Mouse (Mus musculus): ENCODE results near the gene Nup93.

Nup93 gene

DNA sequence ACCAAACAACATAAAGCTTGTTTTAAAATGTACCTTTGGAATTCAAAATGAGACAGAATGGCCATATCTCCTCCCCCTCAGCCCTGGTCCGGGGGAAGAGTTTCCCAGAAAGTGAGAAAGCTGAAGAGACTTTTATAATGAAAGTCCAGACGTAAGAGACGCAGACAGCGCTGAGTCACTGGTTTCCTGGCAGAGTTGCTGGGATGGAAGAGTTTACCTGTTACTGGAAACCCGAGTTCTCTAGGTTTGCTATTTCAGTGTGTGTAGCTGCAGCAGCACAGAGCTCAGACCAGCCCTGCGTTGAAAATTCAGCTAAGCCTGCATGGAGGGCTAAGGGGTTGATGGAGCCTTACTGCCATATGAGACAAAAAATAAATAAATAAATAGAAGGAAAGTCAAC lies 108.7 kb downstream of the Nup93 start:
- DNase-seq: no peak

GRCm38 (mm10) chr8:94324071-94324470 lies 109.7 kb downstream of the Nup93 start:
- DNase-seq: peak; percentile 41

GRCm38 (mm10) chr8:94326016-94326415 lies 111.7 kb downstream of the Nup93 start:
- DNase-seq: no peak

DNA sequence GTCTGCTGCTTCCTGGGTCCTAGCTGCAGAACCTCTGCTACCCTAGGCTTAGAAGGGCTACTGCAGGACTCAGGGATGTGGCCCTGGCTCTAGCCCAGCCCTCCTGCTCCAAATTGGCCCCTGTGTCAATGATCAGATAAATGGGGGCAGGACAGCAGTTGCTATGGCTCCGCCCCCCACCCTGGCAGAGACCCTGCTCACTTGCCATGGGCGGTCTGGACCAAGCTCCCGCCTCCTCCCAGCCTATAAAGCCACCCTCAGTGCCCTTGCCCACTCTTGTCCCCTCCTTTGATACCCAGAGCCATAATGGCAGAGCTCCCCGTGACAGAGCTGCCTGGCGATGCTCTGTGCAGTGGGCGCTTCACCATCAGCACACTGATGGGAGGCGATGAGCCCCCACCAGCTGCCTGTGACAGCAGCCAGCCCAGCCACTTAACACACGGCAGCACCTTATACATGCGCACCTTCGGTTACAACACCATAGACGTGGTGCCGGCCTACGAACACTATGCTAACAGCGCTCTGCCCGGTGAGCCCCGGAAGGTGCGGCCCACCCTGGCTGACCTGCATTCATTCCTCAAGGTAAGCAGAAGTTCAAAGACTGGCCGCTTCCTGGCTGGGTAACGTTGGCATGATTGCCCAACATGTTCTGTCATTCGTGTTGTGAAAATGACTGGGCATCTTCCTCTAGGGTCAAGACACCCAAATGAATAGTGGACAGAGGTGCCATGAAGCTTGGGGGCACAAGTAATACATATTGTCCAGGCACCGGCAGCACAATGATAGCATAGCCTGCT lies 114.8 kb downstream of the Nup93 start, which contains the start of gene Slc12a3:
Slc12a3 (plus strand) TSS at position 270 of the 797 bp plus-strand sequence.
- no peak for DNase-seq

DNA sequence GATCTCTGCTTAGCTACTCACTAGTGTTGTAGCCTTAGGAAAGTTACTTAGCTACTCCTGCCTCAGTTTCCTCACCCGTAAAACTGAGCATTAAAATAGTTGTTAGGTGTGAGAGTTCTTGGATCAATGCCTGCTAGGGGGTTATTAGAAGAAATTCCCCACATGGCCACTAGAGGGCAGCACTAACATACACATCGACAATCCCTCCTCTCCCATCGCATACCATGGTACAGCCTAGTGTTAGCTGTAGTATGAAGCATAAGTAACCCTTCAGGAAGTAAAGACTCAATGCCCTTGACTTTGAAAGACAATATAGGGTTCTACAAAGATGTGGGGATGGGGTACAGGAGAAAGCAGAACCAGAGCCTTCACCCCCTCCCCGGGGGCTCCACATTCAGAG lies 116.4 kb downstream of the Nup93 start:
- peak; percentile 66 for DNase-seq

DNA sequence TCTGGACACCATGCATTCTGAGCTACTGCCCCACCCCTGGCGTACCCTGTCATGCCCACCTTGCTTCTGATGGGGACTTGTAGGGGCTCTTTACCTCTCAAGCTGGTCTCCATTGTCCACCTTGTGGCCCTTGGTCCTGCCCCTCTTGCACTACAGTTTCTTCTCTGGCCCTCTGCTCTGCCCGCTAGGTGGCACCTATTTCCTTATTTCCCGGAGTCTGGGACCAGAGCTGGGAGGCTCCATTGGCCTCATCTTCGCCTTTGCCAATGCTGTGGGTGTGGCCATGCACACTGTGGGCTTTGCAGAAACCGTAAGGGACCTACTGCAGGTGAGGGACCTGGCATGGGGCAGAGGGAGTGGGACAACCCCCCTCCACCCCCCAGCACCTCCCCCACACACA lies 119.0 kb downstream of the Nup93 start:
- peak; percentile 32 for DNase-seq

GRCm38 (mm10) chr8:94337559-94337958 lies 123.2 kb downstream of the Nup93 start:
- no peak for DNase-seq

DNA sequence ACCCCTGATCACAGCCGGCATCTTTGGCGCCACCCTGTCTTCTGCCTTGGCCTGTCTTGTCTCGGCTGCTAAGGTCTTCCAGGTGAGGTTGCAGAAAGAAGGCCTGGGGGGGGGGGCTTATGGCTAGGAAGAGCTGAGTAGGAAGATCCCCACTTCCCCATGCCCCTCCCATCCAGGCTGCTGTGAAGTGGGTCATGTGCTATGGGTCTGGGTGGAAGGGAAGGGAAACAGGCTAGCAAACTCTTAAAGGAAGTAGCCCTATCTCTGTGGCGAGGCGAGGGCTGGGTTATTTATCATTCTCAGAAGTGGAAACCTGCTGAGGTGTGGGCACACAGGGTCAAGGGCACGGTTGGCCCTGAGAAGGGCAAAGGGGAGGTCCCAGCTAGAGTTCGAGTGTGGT lies 126.4 kb downstream of the Nup93 start:
- DNase-seq: no peak

GRCm38 (mm10) chr8:94342691-94343090 lies 128.3 kb downstream of the Nup93 start:
- DNase-seq: no peak

DNA sequence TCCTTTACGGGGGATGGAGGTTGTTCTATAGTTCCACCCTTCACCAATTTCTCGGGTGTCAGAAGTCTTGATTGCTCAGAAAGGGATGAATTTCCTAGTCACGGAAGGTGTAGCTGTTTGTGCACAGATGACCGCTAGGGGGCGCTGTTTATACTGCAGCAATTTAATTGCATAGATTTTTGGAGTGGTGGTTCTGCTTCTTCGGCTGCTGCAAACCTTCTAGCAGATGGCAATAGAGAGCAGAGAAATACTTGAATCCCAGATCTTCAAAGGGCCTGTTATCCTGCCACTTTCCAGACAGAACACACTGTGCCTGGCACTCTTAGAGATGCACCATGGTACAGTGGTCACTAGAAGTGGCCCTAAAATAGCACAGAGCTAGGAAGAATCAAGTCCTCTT lies 128.9 kb downstream of the Nup93 start:
- DNase-seq: peak; percentile 77

DNA sequence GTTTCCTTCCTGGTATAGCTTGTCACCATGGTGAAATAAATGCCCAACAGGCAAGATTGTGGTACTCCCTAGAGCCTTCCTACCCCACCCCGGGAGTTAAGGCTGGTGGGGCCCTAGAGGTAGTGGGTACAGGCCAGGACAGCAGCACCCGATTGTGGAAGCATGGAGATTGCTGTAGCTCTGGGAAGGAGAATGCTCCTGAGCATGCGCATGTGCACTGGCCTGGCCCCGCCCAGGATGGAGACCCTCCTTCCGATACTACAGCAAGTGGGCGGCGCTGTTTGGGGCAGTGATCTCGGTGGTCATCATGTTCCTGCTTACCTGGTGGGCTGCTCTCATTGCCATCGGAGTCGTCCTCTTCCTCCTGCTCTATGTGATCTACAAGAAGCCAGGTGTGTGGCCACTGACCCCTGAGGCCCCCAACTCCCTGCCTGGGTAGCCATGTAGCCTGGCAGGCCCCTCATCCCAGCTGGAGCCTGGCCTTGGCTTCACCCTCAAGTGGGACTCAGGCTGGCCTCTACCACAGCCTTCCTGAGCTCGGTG lies 129.5 kb downstream of the Nup93 start:
- no peak for DNase-seq

DNA sequence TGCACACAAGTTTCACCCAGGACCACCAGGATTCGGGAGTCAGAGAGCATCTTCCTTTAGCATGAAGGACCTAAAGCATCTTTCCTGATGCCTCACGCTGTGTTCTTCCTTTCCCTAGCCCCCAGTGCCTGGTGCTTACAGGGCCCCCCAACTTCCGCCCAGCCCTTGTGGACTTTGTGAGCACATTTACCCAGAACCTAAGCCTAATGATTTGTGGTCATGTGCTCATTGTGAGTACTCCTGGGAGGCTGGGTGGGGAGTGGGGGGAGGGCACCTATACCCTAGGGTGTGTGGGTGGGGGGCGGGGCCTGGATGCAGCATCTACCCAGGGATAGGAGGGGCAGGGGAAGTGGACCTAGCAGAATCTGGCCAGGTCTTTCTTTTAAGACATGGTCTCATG lies 131.3 kb downstream of the Nup93 start:
- DNase-seq: no peak

DNA sequence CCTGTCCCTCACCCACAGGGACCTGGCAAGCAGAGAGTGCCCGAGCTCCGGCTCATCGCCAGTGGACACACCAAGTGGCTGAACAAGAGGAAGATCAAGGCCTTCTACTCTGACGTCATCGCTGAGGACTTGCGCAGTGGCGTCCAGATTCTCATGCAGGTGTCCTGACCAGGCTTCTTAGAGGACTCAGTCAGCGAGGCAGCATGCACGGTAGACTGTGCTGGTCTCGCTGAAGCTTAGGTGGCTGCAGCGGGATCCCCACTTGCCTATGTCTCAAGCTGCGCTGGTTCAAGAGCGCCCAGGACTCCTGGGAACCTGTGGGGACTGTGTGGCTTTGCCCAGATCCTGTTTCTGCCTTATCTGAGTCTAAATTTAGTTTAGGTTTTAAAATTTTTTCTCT lies 131.9 kb downstream of the Nup93 start:
- DNase-seq: no peak

GRCm38 (mm10) chr8:94348425-94348824 lies 134.1 kb downstream of the Nup93 start:
- DNase-seq: no peak

DNA sequence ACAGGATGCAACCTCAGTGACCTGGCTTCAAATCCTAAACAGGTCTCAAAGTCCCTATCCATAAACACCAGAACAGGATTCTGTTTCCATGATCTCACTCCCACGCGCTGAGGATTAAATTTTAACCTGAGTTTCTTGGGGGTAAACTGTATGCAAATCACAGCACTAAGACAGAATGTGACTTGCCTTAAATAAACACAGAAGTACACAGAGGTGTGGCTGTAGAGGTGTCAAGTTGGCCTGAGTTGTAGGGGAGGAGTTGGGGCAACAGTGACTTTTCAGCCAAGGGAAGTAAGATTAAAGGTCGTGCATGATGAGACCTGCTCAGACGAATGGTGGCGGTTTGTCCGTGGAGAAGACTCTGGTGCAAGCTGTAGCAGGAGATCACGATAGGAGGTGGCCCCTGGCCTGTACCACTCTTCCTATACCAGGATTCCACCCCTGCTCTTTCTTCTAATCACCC lies 139.7 kb downstream of the Nup93 start:
- DNase-seq: no peak

GRCm38 (mm10) chr8:94354571-94354970 lies 140.2 kb downstream of the Nup93 start:
- no peak for DNase-seq

- no peak for DNase-seq
These were observed 142.9 kb downstream of the Nup93 start for GRCm38 (mm10) chr8:94357220-94357619.

DNA sequence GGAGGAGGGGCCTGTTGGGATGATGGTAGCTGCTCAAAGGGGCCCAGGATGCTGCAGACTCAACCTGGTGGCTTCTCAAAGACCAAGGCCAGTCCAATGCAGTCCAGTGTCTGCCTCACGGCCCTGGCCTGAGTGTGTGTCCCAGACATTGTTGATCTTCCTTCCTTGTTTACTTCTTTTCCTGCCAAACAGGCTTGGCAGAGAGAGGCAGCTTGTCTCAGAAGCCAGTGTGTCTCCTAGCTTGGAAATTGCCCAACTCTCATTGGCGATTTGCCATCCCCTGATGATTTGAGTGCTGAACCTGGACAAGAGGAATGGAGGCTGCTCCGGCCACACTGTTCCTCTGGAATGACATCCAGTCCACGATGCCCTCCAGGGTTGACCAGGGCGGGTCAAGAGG lies 144.2 kb downstream of the Nup93 start:
- DNase-seq: no peak

DNA sequence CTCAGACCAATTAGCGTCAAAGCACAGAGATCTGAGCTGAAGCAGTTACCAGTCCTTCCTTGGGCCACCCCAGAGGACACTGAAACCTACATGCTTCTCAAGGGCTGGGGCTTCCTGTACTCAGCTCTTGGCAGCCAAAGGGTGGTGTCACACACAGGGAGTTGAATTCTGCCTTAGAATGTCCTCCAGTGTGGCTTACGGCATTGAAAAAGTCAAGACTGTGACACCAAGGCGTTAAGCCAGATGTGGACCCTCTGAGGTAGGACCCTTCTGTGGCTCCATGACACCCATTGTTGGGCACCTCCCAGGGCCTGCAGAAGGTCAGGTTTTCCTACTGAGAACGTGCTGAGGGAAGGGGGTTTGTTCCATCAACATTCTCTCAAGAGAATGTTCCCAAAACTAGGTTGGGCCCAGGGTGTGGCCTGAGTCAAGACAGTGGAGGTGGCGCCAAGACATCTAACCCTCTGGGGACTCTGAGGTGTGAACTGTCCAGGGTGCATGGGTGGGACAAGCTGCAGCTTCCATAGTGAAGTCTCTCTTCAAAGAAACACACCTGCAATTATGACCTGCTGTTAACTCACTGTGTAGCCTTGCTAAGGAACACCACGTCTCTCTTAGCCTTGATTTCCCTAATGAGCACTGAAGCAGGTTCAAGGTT lies 147.5 kb downstream of the Nup93 start:
- no peak for DNase-seq

- DNase-seq: no peak
These were observed 148.4 kb downstream of the Nup93 start for GRCm38 (mm10) chr8:94362607-94363239.

DNA sequence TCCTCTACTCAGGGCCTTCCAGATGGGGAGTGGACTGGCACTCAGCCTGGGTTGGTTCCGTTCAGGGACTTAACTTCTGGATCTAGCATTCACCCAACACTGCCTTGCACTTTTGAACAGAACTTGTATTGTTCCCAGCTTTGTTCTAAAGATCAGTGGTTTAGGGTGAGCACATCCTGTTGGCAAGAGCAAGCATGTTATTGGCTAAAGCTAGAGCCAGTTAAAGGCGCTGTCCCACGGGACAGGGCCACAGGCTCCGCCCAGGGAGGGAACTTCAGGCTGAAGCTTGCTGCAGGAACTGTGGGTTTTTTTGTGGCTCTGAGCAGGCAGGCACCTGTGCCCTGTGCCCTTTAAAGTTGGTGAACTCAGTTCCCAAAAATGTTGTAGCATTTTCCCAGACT lies 148.9 kb downstream of the Nup93 start:
- DNase-seq: peak; percentile 50

DNA sequence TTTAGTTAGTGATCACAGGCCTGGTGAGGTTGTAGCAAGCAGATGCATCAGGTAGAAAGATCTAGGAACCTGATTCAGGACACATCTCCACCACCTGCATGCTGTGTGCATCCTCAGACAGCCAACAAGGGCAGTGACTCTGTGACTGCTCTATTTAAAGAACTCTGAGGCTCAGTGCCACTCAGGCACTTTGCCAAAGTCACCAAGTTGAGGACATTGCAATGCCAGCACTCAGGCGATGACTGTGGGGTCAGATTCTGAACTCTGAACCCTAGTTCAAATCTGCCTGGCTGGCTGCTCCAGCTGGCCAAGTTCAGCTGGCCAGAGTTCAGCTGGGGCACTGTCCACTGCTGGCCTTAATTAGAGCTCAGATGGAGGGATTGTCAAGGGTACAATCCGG lies 149.5 kb downstream of the Nup93 start:
- no peak for DNase-seq

- no peak for DNase-seq
These were observed 150.4 kb downstream of the Nup93 start for GRCm38 (mm10) chr8:94364686-94365312.
